Mouse (Mus musculus) stomach, postnatal 0 days (tissue): ENCODE measurements around the gene Npas2.
A peak's percentile ranks its signal among the peaks of the same experiment; 100 is the strongest.

Source experiments
- CTCF ChIP-seq: IDR thresholded peaks from 2 replicates; pipeline ENCODE4 v1.5.1; 2016; ENCODE audit warnings: antibody characterized with exemption, low read depth, mild to moderate bottlenecking, moderate library complexity
- EP300 ChIP-seq: optimal IDR thresholded peaks from 2 replicates; pipeline ENCODE3; 2016; ENCODE audit warnings: antibody characterized with exemption

- peak; percentile 31 for TF ChIP-seq CTCF
- no peak for TF ChIP-seq EP300
Observed at GRCm38 (mm10) chr1:39180517-39180916, 13.0 kb upstream of the Npas2 start.
